Mouse (Mus musculus): ENCODE results near the gene Akt3.

Gene Akt3

GRCm38 (mm10) chr1:177258034-177258342 lies at the start of gene Akt3:
Akt3 (minus strand) TSS chr1:177258203.
- DNase-seq (ENCODE audit: low spot score in 2 of 2) = no peak

GRCm38 (mm10) chr1:177307549-177307948 lies 49.5 kb upstream of the Akt3 start:
- no peak for DNase-seq (ENCODE audit: low spot score in 2 of 2)

- DNase-seq (ENCODE audit: low spot score in 2 of 2) = no peak
Measured at GRCm38 (mm10) chr1:177298231-177298630, 40.2 kb upstream of the Akt3 start.

GRCm38 (mm10) chr1:177286764-177287163 lies 28.8 kb upstream of the Akt3 start:
- DNase-seq (ENCODE audit: low spot score in 2 of 2) = no peak

- no peak for DNase-seq (ENCODE audit: low spot score in 2 of 2)
Measured at GRCm38 (mm10) chr1:177281925-177282324, 23.9 kb upstream of the Akt3 start.

- DNase-seq (ENCODE audit: low spot score in 2 of 2) = no peak
Measured at GRCm38 (mm10) chr1:177277361-177277760, 19.4 kb upstream of the Akt3 start.

GRCm38 (mm10) chr1:177267645-177268044 lies 9.6 kb upstream of the Akt3 start:
- no peak for DNase-seq (ENCODE audit: low spot score in 2 of 2)

GRCm38 (mm10) chr1:177262926-177263325 lies 4.9 kb upstream of the Akt3 start:
- no peak for DNase-seq (ENCODE audit: low spot score in 2 of 2)

- DNase-seq (ENCODE audit: low spot score in 2 of 2) = no peak
Measured at GRCm38 (mm10) chr1:177260796-177261195, 2.8 kb upstream of the Akt3 start.

GRCm38 (mm10) chr1:177259038-177259600 lies 1.1 kb upstream of the Akt3 start:
- DNase-seq (ENCODE audit: low spot score in 2 of 2) = no peak

GRCm38 (mm10) chr1:177258343-177259037 lies 487 bp upstream of the Akt3 start:
- peak; percentile 85 to 86 for DNase-seq (ENCODE audit: low spot score in 2 of 2)

- peak; percentile 70 to 73 for DNase-seq (ENCODE audit: low spot score in 2 of 2)
Measured at GRCm38 (mm10) chr1:177257178-177258033, 597 bp downstream of the Akt3 start.

- no peak for DNase-seq (ENCODE audit: low spot score in 2 of 2)
Measured at GRCm38 (mm10) chr1:177248638-177249037, 9.4 kb downstream of the Akt3 start.

GRCm38 (mm10) chr1:177238368-177238767 lies 19.6 kb downstream of the Akt3 start:
- DNase-seq (ENCODE audit: low spot score in 2 of 2) = no peak

- no peak for DNase-seq (ENCODE audit: low spot score in 2 of 2)
Measured at GRCm38 (mm10) chr1:177236695-177237094, 21.3 kb downstream of the Akt3 start.

- no peak for DNase-seq (ENCODE audit: low spot score in 2 of 2)
Measured at GRCm38 (mm10) chr1:177236249-177236648, 21.8 kb downstream of the Akt3 start.

- DNase-seq (ENCODE audit: low spot score in 2 of 2) = no peak
Measured at GRCm38 (mm10) chr1:177234462-177234861, 23.5 kb downstream of the Akt3 start.

GRCm38 (mm10) chr1:177231122-177231521 lies 26.9 kb downstream of the Akt3 start:
- no peak for DNase-seq (ENCODE audit: low spot score in 2 of 2)

GRCm38 (mm10) chr1:177198978-177199377 lies 59.0 kb downstream of the Akt3 start:
- DNase-seq (ENCODE audit: low spot score in 2 of 2) = no peak

- no peak for DNase-seq (ENCODE audit: low spot score in 2 of 2)
Measured at GRCm38 (mm10) chr1:177195224-177195623, 62.8 kb downstream of the Akt3 start.

- DNase-seq (ENCODE audit: low spot score in 2 of 2) = no peak
Measured at GRCm38 (mm10) chr1:177194324-177194723, 63.7 kb downstream of the Akt3 start.

GRCm38 (mm10) chr1:177191623-177192022 lies 66.4 kb downstream of the Akt3 start:
- DNase-seq (ENCODE audit: low spot score in 2 of 2) = no peak

- no peak for DNase-seq (ENCODE audit: low spot score in 2 of 2)
Measured at GRCm38 (mm10) chr1:177190358-177190757, 67.6 kb downstream of the Akt3 start.

Measured in spleen, postnatal 36 days (tissue).